Mouse (Mus musculus): ENCODE measurements around the gene Zbtb16. TPM values are rescaled to one million over a fixed set of nuclear protein-coding genes. Genes with fewer than 3 reads are reported as not detected.

Zbtb16 gene
- polyA plus RNA-seq, 1 experiment from 2014 or later, result 6.0 TPM

DNA sequence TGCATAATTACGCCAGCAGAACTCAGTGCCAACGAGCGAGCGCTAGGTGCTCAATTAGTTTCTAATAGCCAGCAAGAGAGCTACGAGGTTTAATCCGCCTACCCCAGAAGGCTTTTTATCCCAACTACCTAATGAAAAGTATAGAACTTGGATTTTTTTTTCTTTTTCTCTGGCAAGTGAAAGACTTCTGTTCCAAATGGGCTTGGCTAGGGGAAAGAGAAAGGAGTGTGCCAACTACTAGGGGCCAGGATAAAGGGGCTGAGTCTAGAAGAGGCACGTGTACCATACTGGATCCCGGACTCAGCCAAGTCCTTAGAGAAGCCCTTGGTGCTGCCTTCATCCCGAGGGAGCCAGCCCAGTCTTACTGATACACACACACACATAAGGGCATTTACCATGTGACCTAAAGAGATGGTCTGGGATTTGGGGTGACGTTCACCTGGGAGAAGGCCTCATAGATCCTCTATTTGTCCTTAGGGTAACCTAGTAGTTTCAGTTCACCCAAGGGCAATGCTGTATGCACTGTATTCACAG lies 105.5 kb downstream of the Zbtb16 start:
- Histone ChIP-seq H3K4me2 (ENCODE audit: low read length) (no peak overlapping the region), H3K9ac (replicated peaks; ENCODE audit: low read length) (no peak overlapping the region), H3K27ac (replicated peaks; ENCODE audit: low read depth, low read length) (no peak overlapping the region), H3K9me3 (ENCODE audit: control insufficient read depth, low read length) (no peaks in the 10 kb centered on the region), H3K27me3 (ENCODE audit: control insufficient read depth, insufficient read depth, low read length) (no peaks in the 10 kb centered on the region), H3K36me3 (ENCODE audit: control insufficient read depth, insufficient read depth, low read length) (no peaks in the 10 kb centered on the region), H3K4me3 (replicated peaks; ENCODE audit: low read depth, low read length) (no peak overlapping the region), H3K4me1 (ENCODE audit: control insufficient read depth, insufficient read depth, low read length) (peaks cover 47% of the 10 kb centered on the region)
- no peak for ATAC-seq (ENCODE audit: low FRiP score, low TSS enrichment)
- no peak for DNase-seq
- WGBS, result 77% methylated on average over 10 of the region's 10 CpGs

DNA sequence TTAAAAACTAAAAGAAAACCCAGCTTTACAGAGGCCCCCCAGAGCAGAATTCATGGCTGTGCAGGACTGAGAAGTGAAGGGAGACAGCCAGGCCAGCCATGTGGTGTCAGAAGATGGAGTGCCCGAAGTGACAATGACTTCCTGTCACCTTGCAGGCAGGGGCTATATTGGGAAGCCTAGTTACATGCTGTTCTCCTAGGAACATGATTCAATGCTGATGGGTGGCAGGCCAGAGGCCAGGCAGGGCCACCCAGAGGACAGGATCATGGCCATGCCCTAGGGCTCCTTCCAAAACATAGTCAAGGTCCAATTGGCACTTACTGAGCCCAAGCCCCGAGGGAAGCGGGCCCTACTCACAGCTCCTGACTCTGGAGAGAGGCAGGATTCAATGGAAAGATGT lies 106.6 kb downstream of the Zbtb16 start:
- WGBS, result 74% methylated on average over 3 of the region's 3 CpGs
- Histone ChIP-seq H3K27ac (replicated peaks; ENCODE audit: low read depth, low read length) (no peak overlapping the region), H3K4me2 (ENCODE audit: low read length) (no peak overlapping the region), H3K9ac (replicated peaks; ENCODE audit: low read length) (no peak overlapping the region), H3K36me3 (ENCODE audit: control insufficient read depth, insufficient read depth, low read length) (no peaks in the 10 kb centered on the region), H3K27me3 (ENCODE audit: control insufficient read depth, insufficient read depth, low read length) (no peaks in the 10 kb centered on the region), H3K4me1 (ENCODE audit: control insufficient read depth, insufficient read depth, low read length) (peaks cover 37% of the 10 kb centered on the region), H3K9me3 (ENCODE audit: control insufficient read depth, low read length) (no peaks in the 10 kb centered on the region), H3K4me3 (replicated peaks; ENCODE audit: low read depth, low read length) (no peak overlapping the region)
- no peak for DNase-seq
- ATAC-seq (ENCODE audit: low FRiP score, low TSS enrichment), result no peak

DNA sequence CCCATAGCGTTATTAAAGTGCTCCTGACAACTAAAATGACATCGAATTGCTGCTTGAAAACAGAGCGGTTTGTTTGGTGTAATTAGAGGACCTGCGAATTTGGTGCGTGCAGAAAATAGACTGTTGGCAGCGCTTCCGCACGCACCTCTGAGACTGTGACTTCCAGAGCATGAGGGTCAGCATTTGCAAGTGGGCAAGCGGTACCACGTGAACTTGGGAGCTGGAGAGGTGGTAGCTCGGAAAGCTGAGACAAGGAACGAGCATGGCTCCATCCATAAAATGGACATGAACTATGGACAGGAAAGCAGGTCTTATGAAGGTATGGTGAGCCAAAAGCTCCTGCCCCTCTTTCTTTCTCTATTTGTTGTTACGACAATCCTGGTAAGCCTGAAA lies 107.3 kb downstream of the Zbtb16 start:
- peaks cover 32% of the 10 kb centered on the region for H3K4me1 ChIP-seq (ENCODE audit: control insufficient read depth, insufficient read depth, low read length)
- no peak for DNase-seq
- no peak for ATAC-seq (ENCODE audit: low FRiP score, low TSS enrichment)
- no peak overlapping the region for H3K9ac ChIP-seq (replicated peaks; ENCODE audit: low read length)
- H3K4me2 ChIP-seq (ENCODE audit: low read length), result no peak overlapping the region
- no peaks in the 10 kb centered on the region for H3K9me3 ChIP-seq (ENCODE audit: control insufficient read depth, low read length)
- WGBS, result 60% methylated on average over 13 of the region's 13 CpGs
- no peak overlapping the region for H3K27ac ChIP-seq (replicated peaks; ENCODE audit: low read depth, low read length)
- H3K27me3 ChIP-seq (ENCODE audit: control insufficient read depth, insufficient read depth, low read length), result no peaks in the 10 kb centered on the region
- no peaks in the 10 kb centered on the region for H3K36me3 ChIP-seq (ENCODE audit: control insufficient read depth, insufficient read depth, low read length)
- no peak overlapping the region for H3K4me3 ChIP-seq (replicated peaks; ENCODE audit: low read depth, low read length)

DNA sequence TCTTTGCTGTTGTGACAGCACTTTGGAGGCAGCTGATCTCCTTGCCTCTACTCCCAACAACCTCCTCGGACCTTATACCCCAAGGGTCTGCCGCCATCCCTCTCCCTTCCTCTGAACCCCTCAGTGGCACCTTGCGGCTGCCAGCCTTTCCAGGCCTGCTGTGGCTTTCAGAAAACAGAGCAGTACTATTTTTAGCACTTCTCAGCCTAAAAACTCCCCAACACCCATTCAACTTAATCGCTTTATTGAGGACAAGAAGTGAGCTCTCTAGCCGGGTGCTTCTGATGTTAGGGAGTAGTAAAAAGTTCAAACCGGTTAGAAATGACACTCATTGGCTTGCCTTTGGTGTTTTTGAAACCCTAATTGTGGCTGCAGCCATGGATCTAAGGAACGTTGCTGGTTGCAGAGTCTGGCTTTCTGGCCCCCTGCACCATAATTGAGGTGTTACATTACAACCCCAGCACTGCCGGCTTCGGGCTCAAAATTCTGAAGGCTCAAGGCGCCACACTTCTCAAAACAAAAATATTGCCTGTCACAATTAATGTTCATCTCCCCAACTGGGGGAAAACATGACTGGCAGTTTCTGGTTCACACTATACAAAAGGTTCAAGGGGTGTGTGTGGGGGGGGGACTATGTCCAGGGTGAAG lies 107.8 kb downstream of the Zbtb16 start:
- H3K9me3 ChIP-seq (ENCODE audit: control insufficient read depth, low read length), result no peaks in the 10 kb centered on the region
- DNase-seq (no peak), ATAC-seq (ENCODE audit: low FRiP score, low TSS enrichment) (no peak)
- peaks cover 32% of the 10 kb centered on the region for H3K4me1 ChIP-seq (ENCODE audit: control insufficient read depth, insufficient read depth, low read length)
- no peak overlapping the region for H3K9ac ChIP-seq (replicated peaks; ENCODE audit: low read length)
- H3K27me3 ChIP-seq (ENCODE audit: control insufficient read depth, insufficient read depth, low read length), result no peaks in the 10 kb centered on the region
- H3K27ac ChIP-seq (replicated peaks; ENCODE audit: low read depth, low read length), result no peak overlapping the region
- H3K36me3 ChIP-seq (ENCODE audit: control insufficient read depth, insufficient read depth, low read length), result no peaks in the 10 kb centered on the region
- no peak overlapping the region for H3K4me2 ChIP-seq (ENCODE audit: low read length)
- no peak overlapping the region for H3K4me3 ChIP-seq (replicated peaks; ENCODE audit: low read depth, low read length)
- WGBS, result 59% methylated on average over 10 of the region's 10 CpGs

DNA sequence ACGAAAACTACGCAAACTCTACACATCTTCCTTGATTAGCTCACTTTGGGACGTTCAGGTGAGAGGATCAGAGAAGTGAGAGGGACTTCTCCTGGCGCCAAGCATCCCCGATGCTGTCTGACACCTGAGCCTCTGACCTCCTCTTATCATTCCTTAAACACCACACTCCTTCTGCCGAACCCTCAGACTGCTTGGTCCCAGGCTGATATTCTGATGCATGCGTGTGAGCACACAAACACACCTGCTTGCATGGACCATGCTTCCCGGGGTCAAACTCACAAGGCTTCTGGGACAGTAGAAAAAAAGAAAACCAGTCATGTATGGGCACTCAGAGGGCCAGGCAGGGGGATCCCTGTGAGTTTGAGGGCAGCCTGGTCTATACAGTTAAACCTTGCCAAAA lies 109.7 kb downstream of the Zbtb16 start:
- Histone ChIP-seq H3K27ac (replicated peaks; ENCODE audit: low read depth, low read length) (no peak overlapping the region), H3K4me3 (replicated peaks; ENCODE audit: low read depth, low read length) (no peak overlapping the region), H3K36me3 (ENCODE audit: control insufficient read depth, insufficient read depth, low read length) (no peaks in the 10 kb centered on the region), H3K9ac (replicated peaks; ENCODE audit: low read length) (no peak overlapping the region), H3K27me3 (ENCODE audit: control insufficient read depth, insufficient read depth, low read length) (no peaks in the 10 kb centered on the region), H3K4me1 (ENCODE audit: control insufficient read depth, insufficient read depth, low read length) (peaks cover 27% of the 10 kb centered on the region), H3K4me2 (ENCODE audit: low read length) (no peak overlapping the region), H3K9me3 (ENCODE audit: control insufficient read depth, low read length) (no peaks in the 10 kb centered on the region)
- 93% methylated on average over 8 of the region's 8 CpGs for WGBS
- no peak for DNase-seq
- ATAC-seq (ENCODE audit: low FRiP score, low TSS enrichment), result no peak

DNA sequence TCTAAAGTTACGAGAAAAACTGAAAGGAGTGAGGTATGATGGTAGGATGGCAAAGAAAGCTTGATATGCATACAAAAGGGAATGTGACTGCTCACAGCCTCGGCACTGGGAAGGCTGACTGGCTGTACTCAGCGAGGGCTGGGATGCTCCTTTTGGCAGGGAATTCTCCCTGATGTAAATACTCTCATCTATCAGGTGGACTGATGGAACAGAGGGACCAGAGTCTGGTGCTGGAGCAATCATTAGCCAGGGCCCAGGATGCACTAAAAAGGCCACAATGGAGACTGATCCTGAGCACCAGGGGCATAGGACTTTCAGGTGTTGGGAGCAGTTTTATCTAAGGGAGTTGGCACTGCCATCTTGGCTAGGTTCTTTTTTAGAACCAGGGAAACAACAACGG lies 110.1 kb downstream of the Zbtb16 start:
- H3K4me3 ChIP-seq (replicated peaks; ENCODE audit: low read depth, low read length), result no peak overlapping the region
- H3K27ac ChIP-seq (replicated peaks; ENCODE audit: low read depth, low read length), result no peak overlapping the region
- DNase-seq, result no peak
- H3K4me2 ChIP-seq (ENCODE audit: low read length), result no peak overlapping the region
- no peaks in the 10 kb centered on the region for H3K27me3 ChIP-seq (ENCODE audit: control insufficient read depth, insufficient read depth, low read length)
- H3K9ac ChIP-seq (replicated peaks; ENCODE audit: low read length), result no peak overlapping the region
- no peaks in the 10 kb centered on the region for H3K36me3 ChIP-seq (ENCODE audit: control insufficient read depth, insufficient read depth, low read length)
- H3K9me3 ChIP-seq (ENCODE audit: control insufficient read depth, low read length), result no peaks in the 10 kb centered on the region
- 76% methylated on average over 4 of the region's 4 CpGs for WGBS
- H3K4me1 ChIP-seq (ENCODE audit: control insufficient read depth, insufficient read depth, low read length), result peaks cover 27% of the 10 kb centered on the region
- no peak for ATAC-seq (ENCODE audit: low FRiP score, low TSS enrichment)

DNA sequence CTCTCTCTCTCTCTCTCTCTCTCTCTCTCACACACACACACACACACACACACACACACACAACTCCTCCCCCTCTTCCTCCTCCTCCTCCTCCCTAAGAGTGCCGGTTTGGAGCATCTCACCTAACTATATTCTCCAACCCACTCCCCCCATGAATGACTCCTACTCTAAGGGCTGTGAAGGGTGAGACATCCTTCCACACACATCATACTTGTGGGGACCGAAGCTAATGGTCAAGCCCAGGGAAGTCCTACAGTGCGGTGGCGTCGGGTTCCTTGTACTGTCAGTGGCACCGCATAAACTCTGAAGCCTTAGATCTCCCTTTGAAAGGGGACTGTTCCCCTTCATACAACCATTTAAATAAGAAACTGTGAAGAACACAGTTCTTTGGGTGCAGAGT lies 110.9 kb downstream of the Zbtb16 start:
- DNase-seq (no peak), ATAC-seq (ENCODE audit: low FRiP score, low TSS enrichment) (no peak)
- H3K4me1 ChIP-seq (ENCODE audit: control insufficient read depth, insufficient read depth, low read length), result peaks cover 33% of the 10 kb centered on the region
- no peaks in the 10 kb centered on the region for H3K9me3 ChIP-seq (ENCODE audit: control insufficient read depth, low read length)
- H3K9ac ChIP-seq (replicated peaks; ENCODE audit: low read length), result no peak overlapping the region
- no peaks in the 10 kb centered on the region for H3K27me3 ChIP-seq (ENCODE audit: control insufficient read depth, insufficient read depth, low read length)
- no peak overlapping the region for H3K4me2 ChIP-seq (ENCODE audit: low read length)
- no peak overlapping the region for H3K27ac ChIP-seq (replicated peaks; ENCODE audit: low read depth, low read length)
- no peaks in the 10 kb centered on the region for H3K36me3 ChIP-seq (ENCODE audit: control insufficient read depth, insufficient read depth, low read length)
- no peak overlapping the region for H3K4me3 ChIP-seq (replicated peaks; ENCODE audit: low read depth, low read length)
- WGBS, result 88% methylated on average over 6 of the region's 6 CpGs

DNA sequence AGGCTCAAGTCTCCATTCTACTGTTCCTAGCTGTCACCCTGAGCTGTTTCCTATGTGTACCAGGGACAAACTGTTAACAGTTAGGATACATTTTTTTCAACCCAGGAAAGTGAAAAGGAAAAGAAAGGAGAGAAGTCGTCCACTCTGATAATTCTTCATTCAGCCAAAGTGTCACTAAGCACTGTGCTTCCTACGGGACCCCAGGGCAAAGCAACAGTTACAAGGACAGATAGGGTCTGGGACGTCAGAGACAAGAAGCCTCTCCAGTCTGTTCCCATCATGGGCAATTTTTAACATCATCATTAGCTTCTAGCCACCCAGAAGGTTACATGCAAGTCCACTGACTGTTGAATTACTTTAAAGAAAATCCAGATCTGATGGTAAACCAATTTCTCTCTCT lies 111.3 kb downstream of the Zbtb16 start:
- peaks cover 32% of the 10 kb centered on the region for H3K4me1 ChIP-seq (ENCODE audit: control insufficient read depth, insufficient read depth, low read length)
- no peak overlapping the region for H3K27ac ChIP-seq (replicated peaks; ENCODE audit: low read depth, low read length)
- DNase-seq (no peak), ATAC-seq (ENCODE audit: low FRiP score, low TSS enrichment) (no peak)
- no peaks in the 10 kb centered on the region for H3K36me3 ChIP-seq (ENCODE audit: control insufficient read depth, insufficient read depth, low read length)
- no peak overlapping the region for H3K9ac ChIP-seq (replicated peaks; ENCODE audit: low read length)
- WGBS, result 68% methylated on average over 3 of the region's 3 CpGs
- no peaks in the 10 kb centered on the region for H3K27me3 ChIP-seq (ENCODE audit: control insufficient read depth, insufficient read depth, low read length)
- H3K4me3 ChIP-seq (replicated peaks; ENCODE audit: low read depth, low read length), result no peak overlapping the region
- H3K9me3 ChIP-seq (ENCODE audit: control insufficient read depth, low read length), result no peaks in the 10 kb centered on the region
- no peak overlapping the region for H3K4me2 ChIP-seq (ENCODE audit: low read length)

DNA sequence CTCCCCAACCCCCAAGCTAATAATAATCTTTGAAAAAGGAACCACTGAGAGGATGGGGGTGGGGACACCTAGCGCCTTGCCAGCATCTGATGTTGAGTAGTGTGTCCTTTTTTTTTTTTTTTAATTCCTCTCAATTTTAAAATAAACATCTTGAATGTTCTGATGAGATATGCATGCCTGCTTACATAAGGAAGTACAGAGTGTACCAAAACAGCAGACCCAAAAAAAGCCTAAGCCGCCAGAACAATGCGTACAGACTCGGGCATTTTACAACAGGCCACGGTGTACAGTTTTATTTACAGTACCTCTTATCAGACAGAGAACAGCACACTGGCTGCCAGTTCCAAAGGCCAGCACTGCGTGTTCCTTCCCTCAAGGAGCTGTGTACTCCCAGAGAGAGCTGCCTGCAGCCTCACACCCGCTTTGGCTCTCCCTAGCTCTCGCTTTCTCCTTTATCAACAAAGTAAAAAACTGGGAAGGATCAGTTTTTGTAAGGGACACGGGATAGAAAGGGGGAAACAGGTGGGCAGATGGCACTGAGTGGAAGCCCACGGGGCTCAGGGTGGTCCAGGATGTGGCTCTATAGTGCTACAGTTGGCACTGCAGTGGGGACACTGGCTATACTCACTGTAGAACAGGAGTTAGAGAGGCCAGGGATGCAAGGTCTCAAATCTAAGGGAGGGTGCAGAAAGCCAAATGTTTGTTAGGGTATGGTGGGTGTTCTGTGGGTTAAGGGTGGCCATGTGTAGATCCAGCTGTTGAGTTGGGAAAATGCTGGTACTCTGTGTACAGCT lies 112.3 kb downstream of the Zbtb16 start:
- Histone ChIP-seq H3K4me3 (replicated peaks; ENCODE audit: low read depth, low read length) (no peak overlapping the region), H3K4me2 (ENCODE audit: low read length) (no peak overlapping the region), H3K4me1 (ENCODE audit: control insufficient read depth, insufficient read depth, low read length) (peaks cover 22% of the 10 kb centered on the region), H3K9me3 (ENCODE audit: control insufficient read depth, low read length) (no peaks in the 10 kb centered on the region), H3K27ac (replicated peaks; ENCODE audit: low read depth, low read length) (0 out of 2 replicates have a peak overlapping the region, but pooled peaks have one; percentile 37), H3K36me3 (ENCODE audit: control insufficient read depth, insufficient read depth, low read length) (no peaks in the 10 kb centered on the region), H3K9ac (replicated peaks; ENCODE audit: low read length) (no peak overlapping the region), H3K27me3 (ENCODE audit: control insufficient read depth, insufficient read depth, low read length) (no peaks in the 10 kb centered on the region)
- no peak for ATAC-seq (ENCODE audit: low FRiP score, low TSS enrichment)
- 55% methylated on average over 10 of the region's 10 CpGs for WGBS
- peak; percentile 48 for DNase-seq
